Comparison of ENCODE assay signal across 23 mouse cellular contexts in the genomic region with DNA sequence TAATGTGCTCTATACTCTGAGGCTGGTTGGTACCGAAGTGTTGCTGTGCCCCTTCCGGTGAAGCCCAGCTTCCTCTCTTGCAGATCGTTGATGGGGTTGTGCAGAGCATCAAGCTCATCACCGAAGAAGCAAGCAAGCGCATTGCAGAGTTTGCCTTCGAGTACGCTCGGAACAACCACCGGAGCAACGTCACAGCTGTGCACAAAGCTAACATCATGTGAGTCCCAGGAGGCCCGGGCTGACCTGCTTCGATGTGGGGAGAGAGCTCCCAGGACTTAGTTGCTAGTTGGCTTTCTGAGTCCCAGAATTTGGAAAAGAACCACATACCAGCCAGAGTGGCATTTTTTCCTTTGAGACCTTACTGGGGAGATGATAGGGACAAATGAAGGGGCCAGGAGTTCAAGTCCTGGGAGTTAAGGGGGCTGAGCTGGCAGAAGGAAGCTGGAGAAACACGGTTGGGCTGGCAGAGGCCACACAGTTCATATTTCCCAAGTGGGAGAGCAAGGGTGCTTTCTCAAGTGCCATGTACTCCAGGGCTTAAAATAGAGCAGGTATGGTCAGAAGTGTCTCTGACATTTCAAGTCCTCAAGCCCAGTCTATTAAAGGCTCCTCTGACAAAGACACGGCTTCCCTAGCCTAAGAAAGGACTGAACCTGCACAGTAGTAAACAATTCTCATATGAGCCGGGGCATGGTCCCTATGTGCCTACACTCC. TPM values are rescaled to one million over a fixed set of nuclear protein-coding genes. Genes with fewer than 3 reads are reported as not detected.
DNase-seq lines count a peak whose midpoint lies in the region; ATAC-seq and TF ChIP-seq lines count a peak whose summit lies in the region.
"Had no signal": no experiment of that assay in that cellular context is flagged by ENCODE, and none has a peak within 500 bp of the region (broad histone marks: within the 10 kb centered on the region; RNA-seq: fewer than 3 reads in every experiment).

No protein-coding gene starts in this region.

- peaks cover 93% of the 10 kb centered on the region for H3K36me3 ChIP-seq in heart, embryonic 15.5 days
- peaks cover 88% of the 10 kb centered on the region for H3K36me3 ChIP-seq in hindbrain, embryonic 12.5 days
- peaks cover 84% of the 10 kb centered on the region for H3K36me3 ChIP-seq in forebrain, postnatal 0 days (ENCODE audit: insufficient read depth)

- TF ChIP-seq CTCF in forebrain, postnatal 0 days (IDR thresholded peaks at IDR 0.05; ENCODE audit: low read depth) = no peak

- ATAC-seq in heart, embryonic 15.5 days (replicated peaks; ENCODE audit: insufficient number of reproducible peaks, insufficient read depth, low FRiP score, low read depth) = peak; percentile 78; the same call in 1 of the 2 replicates
- ATAC-seq in hindbrain, embryonic 12.5 days (ENCODE audit: low FRiP score) = no peak
- no peak for ATAC-seq in forebrain, postnatal 0 days
- ATAC-seq: forebrain, embryonic 13.5 days had no signal

- no peak overlapping the region for H3K9ac ChIP-seq in heart, embryonic 15.5 days
- no peak overlapping the region for H3K9ac ChIP-seq in hindbrain, embryonic 12.5 days
- H3K9ac ChIP-seq in forebrain, postnatal 0 days = no peak overlapping the region
- H3K9ac ChIP-seq: embryonic facial prominence, embryonic 12.5 days; forebrain, embryonic 13.5 days; liver, embryonic 15.5 days had no signal

- no peaks in the 10 kb centered on the region for H3K9me3 ChIP-seq in heart, embryonic 15.5 days (replicated peaks)
- no peaks in the 10 kb centered on the region for H3K9me3 ChIP-seq in hindbrain, embryonic 12.5 days (replicated peaks)
- no peaks in the 10 kb centered on the region for H3K9me3 ChIP-seq in forebrain, postnatal 0 days (ENCODE audit: low read length)
- H3K9me3 ChIP-seq: embryonic facial prominence, embryonic 12.5 days; forebrain, embryonic 13.5 days; liver, embryonic 15.5 days had no signal

- H3K27me3 ChIP-seq in heart, embryonic 15.5 days = no peaks in the 10 kb centered on the region
- no peaks in the 10 kb centered on the region for H3K27me3 ChIP-seq in hindbrain, embryonic 12.5 days
- H3K27me3 ChIP-seq in forebrain, postnatal 0 days (ENCODE audit: insufficient read depth, low read length) = no peaks in the 10 kb centered on the region
- H3K27me3 ChIP-seq: embryonic facial prominence, embryonic 12.5 days; forebrain, embryonic 13.5 days; liver, embryonic 15.5 days had no signal

- H3K4me2 ChIP-seq in heart, embryonic 15.5 days = no peak overlapping the region
- no peak overlapping the region for H3K4me2 ChIP-seq in hindbrain, embryonic 12.5 days (replicated peaks)
- no peak overlapping the region for H3K4me2 ChIP-seq in forebrain, postnatal 0 days (ENCODE audit: low read depth)
- H3K4me2 ChIP-seq: embryonic facial prominence, embryonic 12.5 days; forebrain, embryonic 13.5 days; liver, embryonic 15.5 days; midbrain, embryonic 11.5 days had no signal

- peaks cover 34% of the 10 kb centered on the region for H3K4me1 ChIP-seq in heart, embryonic 15.5 days (replicated peaks)
- no peaks in the 10 kb centered on the region for H3K4me1 ChIP-seq in hindbrain, embryonic 12.5 days
- no peaks in the 10 kb centered on the region for H3K4me1 ChIP-seq in forebrain, postnatal 0 days (ENCODE audit: insufficient read depth)
- H3K4me1 ChIP-seq: embryonic facial prominence, embryonic 12.5 days; forebrain, embryonic 13.5 days; liver, embryonic 15.5 days had no signal

- peak; percentile 34 to 42 for DNase-seq in lung, adult 18-20 months
- no peak for DNase-seq in lung, postnatal 4 days
- peak; percentile 23 to 51 for DNase-seq in heart, adult 9 months (ENCODE audit: low spot score in 2 of 2)
- peak; percentile 46 for DNase-seq in lung, postnatal 25 days (ENCODE audit: low spot score)
- no peak for DNase-seq in right cerebral cortex, postnatal 10 days (ENCODE audit: low spot score in 2 of 2)
- DNase-seq in forebrain, postnatal 0 days = no peak
- DNase-seq: adrenal gland, adult 2 months; cerebellum, adult 9-11 months; kidney, adult 18-20 months; layer of hippocampus, postnatal 36 days; retina, postnatal 1 day; thymus, postnatal 25 days had no signal

- H3K4me3 ChIP-seq in heart, embryonic 15.5 days = no peak overlapping the region
- H3K4me3 ChIP-seq in hindbrain, embryonic 12.5 days = no peak overlapping the region
- H3K4me3 ChIP-seq in forebrain, postnatal 0 days (ENCODE audit: low read depth, low read length) = no peak overlapping the region
- H3K4me3 ChIP-seq: embryonic facial prominence, embryonic 12.5 days; erythroblast, embryonic 14.5 days; forebrain, embryonic 13.5 days; liver, embryonic 15.5 days had no signal

- 62% methylated on average over 15 of the region's 15 CpGs for WGBS in heart, embryonic 15.5 days
- 96% methylated on average over 15 of the region's 15 CpGs for WGBS in hindbrain, embryonic 12.5 days
- 93% methylated on average over 15 of the region's 15 CpGs for WGBS in forebrain, postnatal 0 days

- peak overlapping the region; percentile 73 for H3K27ac ChIP-seq in heart, embryonic 15.5 days
- H3K27ac ChIP-seq in hindbrain, embryonic 12.5 days = no peak overlapping the region
- H3K27ac ChIP-seq in forebrain, postnatal 0 days (ENCODE audit: low read depth, low read length) = no peak overlapping the region
- H3K27ac ChIP-seq: embryonic facial prominence, embryonic 12.5 days; forebrain, embryonic 13.5 days; kidney, postnatal 0 days; liver, embryonic 15.5 days had no signal

RNA-seq across cellular contexts. Expression of a gene that starts 10.8 kb away (rescaled TPM):
- polyA plus RNA-seq in heart, embryonic 15.5 days (2015; fragmentation: Nextera tagmentation; extraction: Ambion mirVana) = 393 and 522 TPM in 2 replicates
- 101 and 103 TPM in 2 replicates for polyA plus RNA-seq in hindbrain, embryonic 12.5 days (2016; fragmentation: Nextera tagmentation; extraction: Ambion mirVana)
- total RNA-seq in forebrain, postnatal 0 days (2014; rRNA removed) = 94.6 and 100 TPM in 2 replicates
- 171 and 183 TPM in 2 replicates for polyA plus RNA-seq in forebrain, postnatal 0 days (2015; fragmentation: Nextera tagmentation; extraction: Ambion mirVana)

RNA-seq across cellular contexts. Expression of a gene that starts 36.9 kb away (rescaled TPM):
- polyA plus RNA-seq in heart, embryonic 15.5 days (2015; fragmentation: Nextera tagmentation; extraction: Ambion mirVana) = 5.3 and 5.6 TPM in 2 replicates
- polyA plus RNA-seq in hindbrain, embryonic 12.5 days (2016; fragmentation: Nextera tagmentation; extraction: Ambion mirVana) = 23.5 and 24.7 TPM in 2 replicates
- total RNA-seq in forebrain, postnatal 0 days (2014; rRNA removed) = 56.7 and 61.2 TPM in 2 replicates
- 66.5 and 72.5 TPM in 2 replicates for polyA plus RNA-seq in forebrain, postnatal 0 days (2015; fragmentation: Nextera tagmentation; extraction: Ambion mirVana)

RNA-seq across cellular contexts. Expression of a gene that starts 58.1 kb away (rescaled TPM):
- polyA plus RNA-seq in heart, embryonic 15.5 days (2015; fragmentation: Nextera tagmentation; extraction: Ambion mirVana) = not detected in 2 replicates
- not detected in 2 replicates for polyA plus RNA-seq in hindbrain, embryonic 12.5 days (2016; fragmentation: Nextera tagmentation; extraction: Ambion mirVana)
- total RNA-seq in forebrain, postnatal 0 days (2014; rRNA removed) = not detected in 2 replicates
- 0.05 TPM in 1 of 2 replicates, not detected in the other for polyA plus RNA-seq in forebrain, postnatal 0 days (2015; fragmentation: Nextera tagmentation; extraction: Ambion mirVana)
- total RNA-seq: adrenal gland, adult 2 months; left cerebral cortex, postnatal 25 days had no signal
- polyA plus RNA-seq: adrenal gland, adult 2 months; erythroblast, embryonic 14.5 days; kidney, postnatal 0 days; limb, embryonic 14.5 days; liver, embryonic 15.5 days; midbrain, embryonic 11.5 days; neural tube, embryonic 11.5 days had no signal

Comparison
In these comparisons a context has a peak if more than half of its experiments do, and no peak if none do; other contexts are left out.
1. DNase-seq: peak in lung, adult 18-20 months (2 of 2), heart, adult 9 months (2 of 2) and lung, postnatal 25 days (single experiment); none in lung, postnatal 4 days (0 of 2), right cerebral cortex, postnatal 10 days (0 of 2) and forebrain, postnatal 0 days (single experiment).